Mouse (Mus musculus): ENCODE measurements around the gene Ccdc36. TPM values are rescaled to one million over a fixed set of nuclear protein-coding genes. Genes with fewer than 3 reads are reported as not detected.

Gene Ccdc36
- total and polyA plus RNA-seq, 3 experiments: not detected

GRCm38 (mm10) chr9:108441236-108441919 is 13.1 kb upstream of the Ccdc36 start:
- H3K27me3 ChIP-seq (ENCODE audit: control insufficient read depth in 1 of 2, insufficient read depth in 2 of 2, low read length in 2 of 2): peaks cover under 1 to 5% of the 10 kb centered on the region in 2 experiments; a peak in 1 of 4 replicates
- H3K9me3 ChIP-seq (replicated peaks; ENCODE audit: insufficient read depth, low read length): no peaks in the 10 kb centered on the region
- H3K9ac ChIP-seq (ENCODE audit: control insufficient read depth, low read depth, low read length, poor library complexity, severe bottlenecking): no peak overlapping the region
- no peaks in the 10 kb centered on the region for H3K79me2 ChIP-seq (ENCODE audit: control insufficient read depth, insufficient read depth, low read length, poor library complexity)
- DNase-seq (ENCODE audit: low read depth, low spot score): no peak
- H3K36me3 ChIP-seq (ENCODE audit: control insufficient read depth in 1 of 2, insufficient read depth in 2 of 2, low read length in 2 of 2): peaks cover 0 to 6% of the 10 kb centered on the region in 2 experiments; a peak in 2 of 4 replicates
- no peak overlapping the region for H3K27ac ChIP-seq (ENCODE audit: control insufficient read depth, low read depth, low read length)
- no peak overlapping the region for H3K4me3 ChIP-seq (ENCODE audit: control insufficient read depth in 1 of 2, insufficient read depth in 1 of 2, low read depth in 2 of 2, low read length in 2 of 2)
- TF ChIP-seq TAL1 (IDR thresholded peaks at IDR 0.05; ENCODE audit: low read length) (no peak), CHD2 (IDR thresholded peaks at IDR 0.05; ENCODE audit: low read length) (no peak), HCFC1 (IDR thresholded peaks at IDR 0.05; ENCODE audit: low read depth, low read length) (no peak), POLR2A (IDR thresholded peaks at IDR 0.05; ENCODE audit: control insufficient read depth in 1 of 2, insufficient read depth in 1 of 2, low read depth in 1 of 2, low read length in 2 of 2, poor library complexity in 1 of 2) (no peak), ELF1 (IDR thresholded peaks at IDR 0.05; ENCODE audit: low read depth, low read length) (no peak), SIN3A (IDR thresholded peaks at IDR 0.05; ENCODE audit: low read length) (no peak), ZKSCAN1 (IDR thresholded peaks at IDR 0.05; ENCODE audit: low read depth, low read length) (no peak), NELFE (IDR thresholded peaks at IDR 0.05; ENCODE audit: low read depth, low read length) (no peak), ZNF384 (IDR thresholded peaks at IDR 0.05; ENCODE audit: low read depth, low read length) (no peak), ZMIZ1 (IDR thresholded peaks at IDR 0.05; ENCODE audit: low read depth, low read length) (no peak), UBTF (IDR thresholded peaks at IDR 0.05; ENCODE audit: borderline replicate concordance, insufficient read depth, low read depth, low read length) (no peak), USF1 (IDR thresholded peaks at IDR 0.05; ENCODE audit: low read depth, low read length) (no peak)
- H3K4me1 ChIP-seq (ENCODE audit: control insufficient read depth in 1 of 2, insufficient read depth in 2 of 2, low read length in 2 of 2): peaks cover 5 to 10% of the 10 kb centered on the region in 2 experiments

DNA sequence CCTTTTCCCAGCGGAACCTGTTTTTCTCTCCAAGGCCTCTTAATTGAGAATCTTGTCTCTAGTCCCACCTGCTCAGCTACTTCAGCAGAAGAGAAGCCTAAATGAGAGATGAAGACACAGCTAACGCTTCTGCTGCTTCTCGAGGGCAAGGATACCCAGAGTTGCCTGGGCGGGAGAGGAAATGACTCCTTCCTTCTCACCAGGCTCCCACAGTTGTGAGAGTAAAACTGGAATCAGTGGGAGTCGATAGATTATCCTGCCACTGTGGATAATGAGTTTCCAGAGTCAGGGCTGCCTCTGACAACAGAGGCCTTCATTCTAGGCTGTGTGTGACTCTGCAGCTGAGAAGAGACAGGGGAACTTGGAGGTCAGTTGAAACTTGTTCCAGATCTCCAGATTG is 12.2 kb upstream of the Ccdc36 start:
- Histone ChIP-seq H3K79me2 (ENCODE audit: control insufficient read depth, insufficient read depth, low read length, poor library complexity) (no peaks in the 10 kb centered on the region), H3K4me3 (ENCODE audit: control insufficient read depth in 1 of 2, insufficient read depth in 1 of 2, low read depth in 2 of 2, low read length in 2 of 2) (no peak overlapping the region), H3K9me3 (replicated peaks; ENCODE audit: insufficient read depth, low read length) (no peaks in the 10 kb centered on the region), H3K27ac (ENCODE audit: control insufficient read depth, low read depth, low read length) (no peak overlapping the region), H3K9ac (ENCODE audit: control insufficient read depth, low read depth, low read length, poor library complexity, severe bottlenecking) (no peak overlapping the region), H3K36me3 (ENCODE audit: control insufficient read depth in 1 of 2, insufficient read depth in 2 of 2, low read length in 2 of 2) (peaks cover 0 to 6% of the 10 kb centered on the region in 2 experiments; a peak in 2 of 4 replicates), H3K4me1 (ENCODE audit: control insufficient read depth in 1 of 2, insufficient read depth in 2 of 2, low read length in 2 of 2) (peaks cover 5 to 10% of the 10 kb centered on the region in 2 experiments), H3K27me3 (ENCODE audit: control insufficient read depth in 1 of 2, insufficient read depth in 2 of 2, low read length in 2 of 2) (peaks cover 8% of the 10 kb centered on the region in 2 experiments; a peak in 3 of 4 replicates)
- DNase-seq (ENCODE audit: low read depth, low spot score): no peak
- TF ChIP-seq POLR2A (IDR thresholded peaks at IDR 0.05; ENCODE audit: control insufficient read depth in 1 of 2, insufficient read depth in 1 of 2, low read depth in 1 of 2, low read length in 2 of 2, poor library complexity in 1 of 2) (no peak), TAL1 (IDR thresholded peaks at IDR 0.05; ENCODE audit: low read length) (no peak), ZMIZ1 (IDR thresholded peaks at IDR 0.05; ENCODE audit: low read depth, low read length) (no peak), MEF2A (IDR thresholded peaks at IDR 0.05; ENCODE audit: extremely low read depth, insufficient replicate concordance, low read depth, low read length, poor library complexity, severe bottlenecking) (no peak), POLR2AphosphoS5 (IDR thresholded peaks at IDR 0.05; ENCODE audit: borderline replicate concordance, low read depth, low read length) (no peak), BHLHE40 (IDR thresholded peaks at IDR 0.05; ENCODE audit: borderline replicate concordance, low read depth, low read length) (no peak)
